Mouse (Mus musculus): ENCODE measurements at regions not wholly inside any gene's neighbourhood (a gene's known extent, or its start where the extent isn't known, plus 50 kb on each side); places are given as distances from the start of the nearest gene placed in this dataset.

DNA sequence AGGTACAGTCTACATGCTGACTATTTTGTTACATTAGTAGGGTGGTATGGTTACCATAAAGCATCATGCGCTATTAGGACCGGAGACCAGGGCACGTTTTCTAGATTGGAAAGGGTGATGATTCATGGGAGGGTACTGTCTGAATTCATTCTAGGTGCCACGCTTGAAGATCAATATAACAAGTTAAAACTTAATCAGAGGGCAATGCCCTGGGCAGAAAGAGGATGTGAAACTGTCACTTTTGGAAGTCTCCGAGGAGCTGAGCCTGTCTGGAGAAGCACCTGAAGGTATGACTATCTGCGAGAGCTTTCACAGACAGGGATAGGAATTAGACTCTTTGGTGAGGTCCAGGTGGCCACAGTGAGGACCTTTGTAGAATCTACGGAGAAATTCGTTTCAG lies 200.2 kb downstream of the Foxo1 start:
- TF ChIP-seq CTCF (IDR thresholded peaks at IDR 0.05; ENCODE audit: insufficient read depth, low read length) (no peak), POLR2A (IDR thresholded peaks at IDR 0.05; ENCODE audit: borderline replicate concordance, extremely low read depth, low read depth, low read length) (no peak)
